Mouse (Mus musculus): ENCODE data around the gene Barhl1.

The Barhl1 gene

GRCm38 (mm10) chr2:28860678-28861423 is 55.6 kb downstream of the Barhl1 start:
- DNase-seq (ENCODE audit: low read depth): no peak

- DNase-seq (ENCODE audit: low read depth): peak; percentile 9
Observed at GRCm38 (mm10) chr2:28859303-28859702, 57.2 kb downstream of the Barhl1 start.

Measured in 416B (cell line).